ENCODE assay signal across 8 mouse cellular contexts in genomic region chr11:51615129-51615528, GRCm38 (mm10). TPM values are rescaled to one million over a fixed set of nuclear protein-coding genes. Genes with fewer than 3 reads are reported as not detected.
A peak's percentile ranks its signal among the peaks of the same experiment; 100 is the strongest.
DNase-seq lines count a peak whose midpoint lies in the region; ATAC-seq and TF ChIP-seq lines count a peak whose summit lies in the region.

No protein-coding gene starts in this region.

- H3K27me3 ChIP-seq in neural tube, embryonic 11.5 days (ENCODE audit: control insufficient read depth, insufficient read depth, low read length), result no peaks in the 10 kb centered on the region
- no peaks in the 10 kb centered on the region for H3K27me3 ChIP-seq in limb, embryonic 14.5 days (ENCODE audit: control insufficient read depth, insufficient read depth, low read length)
- no peaks in the 10 kb centered on the region for H3K27me3 ChIP-seq in neural tube, embryonic 13.5 days

- 52% methylated on average over 7 of the region's 7 CpGs for WGBS in neural tube, embryonic 11.5 days
- WGBS in limb, embryonic 14.5 days, result 29% methylated on average over 7 of the region's 7 CpGs
- WGBS in neural tube, embryonic 13.5 days, result 53% methylated on average over 7 of the region's 7 CpGs

- TF ChIP-seq POLR2A in limb, embryonic 14.5 days (IDR thresholded peaks at IDR 0.05; ENCODE audit: borderline replicate concordance, extremely low read depth, insufficient read depth, insufficient read length), result no peak

- ATAC-seq in neural tube, embryonic 11.5 days (ENCODE audit: insufficient read depth, low FRiP score, low TSS enrichment), result no peak
- ATAC-seq in limb, embryonic 14.5 days (ENCODE audit: low FRiP score, low read depth), result no peak
- no peak for ATAC-seq in neural tube, embryonic 13.5 days (ENCODE audit: low read depth)

- peak overlapping the region; percentile 56 for H3K4me2 ChIP-seq in neural tube, embryonic 11.5 days (ENCODE audit: low read depth)
- H3K4me2 ChIP-seq in limb, embryonic 14.5 days (replicated peaks; ENCODE audit: low read depth, low read length, severe bottlenecking), result peak overlapping the region; percentile 63
- peak overlapping the region; percentile 60 for H3K4me2 ChIP-seq in neural tube, embryonic 13.5 days

- 0 out of 2 replicates have a peak overlapping the region, but pooled peaks have one; percentile 11 for H3K4me3 ChIP-seq in neural tube, embryonic 11.5 days (ENCODE audit: low read depth, low read length)
- H3K4me3 ChIP-seq in limb, embryonic 14.5 days (replicated peaks; ENCODE audit: low read length), result peak overlapping the region; percentile 36
- peak overlapping the region; percentile 31 for H3K4me3 ChIP-seq in neural tube, embryonic 13.5 days

- peak overlapping the region; percentile 54; the same call in 1 of the 2 replicates for H3K9ac ChIP-seq in neural tube, embryonic 11.5 days (ENCODE audit: low read length)
- H3K9ac ChIP-seq in limb, embryonic 14.5 days (ENCODE audit: low read depth, low read length, severe bottlenecking), result peak overlapping the region; percentile 57
- peak overlapping the region; percentile 69 for H3K9ac ChIP-seq in neural tube, embryonic 13.5 days

- H3K4me1 ChIP-seq in neural tube, embryonic 11.5 days (ENCODE audit: control insufficient read depth, insufficient read depth, low read length), result peaks cover 1% of the 10 kb centered on the region; the same call in 1 of the 2 replicates
- no peaks in the 10 kb centered on the region; the same call in 1 of the 2 replicates for H3K4me1 ChIP-seq in limb, embryonic 14.5 days (ENCODE audit: control insufficient read depth, insufficient read depth, low read length)
- peaks cover 17% of the 10 kb centered on the region for H3K4me1 ChIP-seq in neural tube, embryonic 13.5 days (replicated peaks)

- no peaks in the 10 kb centered on the region for H3K9me3 ChIP-seq in neural tube, embryonic 11.5 days (ENCODE audit: control insufficient read depth, low read length)
- no peaks in the 10 kb centered on the region for H3K9me3 ChIP-seq in limb, embryonic 14.5 days (ENCODE audit: control insufficient read depth, low read length)
- H3K9me3 ChIP-seq in neural tube, embryonic 13.5 days, result no peaks in the 10 kb centered on the region

- intact Hi-C loops in left cerebral cortex, postnatal 4 days (cut with DNase I), result loop anchor here (5.0 kb wide), 1 partner anchor 67 kb away; no protein-coding TSS in a partner anchor

- no peak overlapping the region for H3K27ac ChIP-seq in neural tube, embryonic 11.5 days (ENCODE audit: low read depth, low read length)
- H3K27ac ChIP-seq in limb, embryonic 14.5 days (replicated peaks; ENCODE audit: low read depth, low read length), result 0 out of 2 replicates have a peak overlapping the region, but pooled peaks have one; percentile 53
- H3K27ac ChIP-seq in neural tube, embryonic 13.5 days (replicated peaks), result no peak overlapping the region; the same call in 1 of the 2 replicates

- no peak for DNase-seq in neural tube, embryonic 11.5 days (ENCODE audit: low spot score)
- DNase-seq in neural tube, embryonic 10.5 days (ENCODE audit: extremely low spot score, low spot score), result no peak
- DNase-seq in gonadal fat pad, adult 2 months (ENCODE audit: low read depth), result peak; percentile 58
- DNase-seq in limb, embryonic 14.5 days (ENCODE audit: low spot score), result peak; percentile 34
- DNase-seq in adrenal gland, adult 2 months, result no peak
- no peak for DNase-seq in retina, postnatal 1 day
- DNase-seq in left cerebral cortex, postnatal 4 days, result no peak

- no peaks in the 10 kb centered on the region for H3K36me3 ChIP-seq in neural tube, embryonic 11.5 days (ENCODE audit: control insufficient read depth, insufficient read depth, low read length)
- H3K36me3 ChIP-seq in limb, embryonic 14.5 days (ENCODE audit: control insufficient read depth, insufficient read depth, low read length), result no peaks in the 10 kb centered on the region
- no peaks in the 10 kb centered on the region for H3K36me3 ChIP-seq in neural tube, embryonic 13.5 days

RNA-seq across cellular contexts. Expression of gene Nhp2, which starts 4.4 kb away (rescaled TPM):
- polyA plus RNA-seq in neural tube, embryonic 11.5 days (2014; fragmentation: Nextera tagmentation; extraction: Ambion mirVana), result 155 and 168 TPM in 2 replicates
- 55.5 and 66.5 TPM in 2 replicates for polyA plus RNA-seq in gonadal fat pad, adult 2 months (2012; rRNA removed)
- 77.9 and 89.0 TPM in 2 replicates for polyA plus RNA-seq in limb, embryonic 14.5 days (2012; rRNA removed)
- polyA plus RNA-seq in limb, embryonic 14.5 days (2014; fragmentation: Nextera tagmentation; extraction: Ambion mirVana), result 165 and 176 TPM in 2 replicates
- polyA plus RNA-seq in neural tube, embryonic 13.5 days (2015; fragmentation: Nextera tagmentation; extraction: Ambion mirVana), result 96.4 and 106 TPM in 2 replicates
- 10 to 100 TPM; 76.3 to 79.4 TPM for total RNA-seq in adrenal gland, adult 2 months (2021)
- 41.8 and 48.3 TPM in 2 replicates for polyA plus RNA-seq in adrenal gland, adult 2 months (2012; rRNA removed)
- 10 to 100 TPM; 60.2 to 60.4 TPM for total RNA-seq in left cerebral cortex, postnatal 4 days (2021)

RNA-seq across cellular contexts. Expression of gene Hnrnpab, which starts 8.5 kb away (rescaled TPM):
- polyA plus RNA-seq in neural tube, embryonic 11.5 days (2014; fragmentation: Nextera tagmentation; extraction: Ambion mirVana), result 764 and 777 TPM in 2 replicates
- polyA plus RNA-seq in gonadal fat pad, adult 2 months (2012; rRNA removed), result 113 and 206 TPM in 2 replicates
- 465 and 516 TPM in 2 replicates for polyA plus RNA-seq in limb, embryonic 14.5 days (2012; rRNA removed)
- 480 and 522 TPM in 2 replicates for polyA plus RNA-seq in limb, embryonic 14.5 days (2014; fragmentation: Nextera tagmentation; extraction: Ambion mirVana)
- polyA plus RNA-seq in neural tube, embryonic 13.5 days (2015; fragmentation: Nextera tagmentation; extraction: Ambion mirVana), result 421 and 434 TPM in 2 replicates
- total RNA-seq in adrenal gland, adult 2 months (2021), result 100 to 1,000 TPM; 266 to 294 TPM
- 234 and 286 TPM in 2 replicates for polyA plus RNA-seq in adrenal gland, adult 2 months (2012; rRNA removed)
- total RNA-seq in left cerebral cortex, postnatal 4 days (2021), result 100 to 1,000 TPM; 339 to 358 TPM

RNA-seq across cellular contexts. Expression of gene Rmnd5b, which starts 20.6 kb away (rescaled TPM):
- polyA plus RNA-seq in neural tube, embryonic 11.5 days (2014; fragmentation: Nextera tagmentation; extraction: Ambion mirVana), result 51.2 and 52.6 TPM in 2 replicates
- polyA plus RNA-seq in gonadal fat pad, adult 2 months (2012; rRNA removed), result 74.5 and 88.8 TPM in 2 replicates
- polyA plus RNA-seq in limb, embryonic 14.5 days (2012; rRNA removed), result 49.3 and 57.9 TPM in 2 replicates
- 57.4 and 59.7 TPM in 2 replicates for polyA plus RNA-seq in limb, embryonic 14.5 days (2014; fragmentation: Nextera tagmentation; extraction: Ambion mirVana)
- polyA plus RNA-seq in neural tube, embryonic 13.5 days (2015; fragmentation: Nextera tagmentation; extraction: Ambion mirVana), result 71.8 and 74.5 TPM in 2 replicates
- 10 to 100 TPM; 44.0 to 61.9 TPM for total RNA-seq in adrenal gland, adult 2 months (2021)
- 201 and 250 TPM in 2 replicates for polyA plus RNA-seq in adrenal gland, adult 2 months (2012; rRNA removed)
- 10 to 100 TPM; 41.4 to 47.5 TPM for total RNA-seq in left cerebral cortex, postnatal 4 days (2021)

RNA-seq across cellular contexts. Expression of gene Phykpl, which starts 30.6 kb away (rescaled TPM):
- polyA plus RNA-seq in neural tube, embryonic 11.5 days (2014; fragmentation: Nextera tagmentation; extraction: Ambion mirVana), result 10.1 and 11.0 TPM in 2 replicates
- 25.6 and 28.9 TPM in 2 replicates for polyA plus RNA-seq in gonadal fat pad, adult 2 months (2012; rRNA removed)
- polyA plus RNA-seq in limb, embryonic 14.5 days (2012; rRNA removed), result 20.5 and 21.5 TPM in 2 replicates
- 16.7 and 17.7 TPM in 2 replicates for polyA plus RNA-seq in limb, embryonic 14.5 days (2014; fragmentation: Nextera tagmentation; extraction: Ambion mirVana)
- 9.9 and 10.2 TPM in 2 replicates for polyA plus RNA-seq in neural tube, embryonic 13.5 days (2015; fragmentation: Nextera tagmentation; extraction: Ambion mirVana)
- 10 to 100 TPM; 21.7 to 23.3 TPM for total RNA-seq in adrenal gland, adult 2 months (2021)
- polyA plus RNA-seq in adrenal gland, adult 2 months (2012; rRNA removed), result 29.2 and 35.1 TPM in 2 replicates
- total RNA-seq in left cerebral cortex, postnatal 4 days (2021), result 1 to 10 TPM; 7.6 to 8.1 TPM

RNA-seq across cellular contexts. Expression of gene N4bp3, which starts 35.5 kb away (rescaled TPM):
- polyA plus RNA-seq in neural tube, embryonic 11.5 days (2014; fragmentation: Nextera tagmentation; extraction: Ambion mirVana), result 12.2 and 13.5 TPM in 2 replicates
- polyA plus RNA-seq in gonadal fat pad, adult 2 months (2012; rRNA removed), result 25.4 and 25.7 TPM in 2 replicates
- 22.9 and 27.2 TPM in 2 replicates for polyA plus RNA-seq in limb, embryonic 14.5 days (2012; rRNA removed)
- 28.4 and 33.1 TPM in 2 replicates for polyA plus RNA-seq in limb, embryonic 14.5 days (2014; fragmentation: Nextera tagmentation; extraction: Ambion mirVana)
- polyA plus RNA-seq in neural tube, embryonic 13.5 days (2015; fragmentation: Nextera tagmentation; extraction: Ambion mirVana), result 14.1 and 15.2 TPM in 2 replicates
- 1 to 10 TPM; 5.3 to 9.3 TPM for total RNA-seq in adrenal gland, adult 2 months (2021)
- 10.5 and 15.1 TPM in 2 replicates for polyA plus RNA-seq in adrenal gland, adult 2 months (2012; rRNA removed)
- 10 to 100 TPM; 15.1 to 16.0 TPM for total RNA-seq in left cerebral cortex, postnatal 4 days (2021)

Comparison
In these comparisons a context has a peak if more than half of its experiments do, and no peak if none do; other contexts are left out.
1. DNase-seq: peak in gonadal fat pad, adult 2 months (single experiment) and limb, embryonic 14.5 days (single experiment); none in neural tube, embryonic 11.5 days (single experiment), neural tube, embryonic 10.5 days (single experiment), adrenal gland, adult 2 months (single experiment), retina, postnatal 1 day (single experiment) and left cerebral cortex, postnatal 4 days (single experiment).
2. Peak in every context shown above with its lines, with median percentiles within 50 percentile points of each other: H3K4me2 ChIP-seq, H3K4me3 ChIP-seq and H3K9ac ChIP-seq.